Mouse (Mus musculus): ENCODE results near the gene Nsmce3. TPM values are rescaled to one million over a fixed set of nuclear protein-coding genes. Genes with fewer than 3 reads are reported as not detected.

Nsmce3 gene
- total RNA-seq, 2 experiments from 2014 or later, result 19.0 to 19.6 TPM

DNA sequence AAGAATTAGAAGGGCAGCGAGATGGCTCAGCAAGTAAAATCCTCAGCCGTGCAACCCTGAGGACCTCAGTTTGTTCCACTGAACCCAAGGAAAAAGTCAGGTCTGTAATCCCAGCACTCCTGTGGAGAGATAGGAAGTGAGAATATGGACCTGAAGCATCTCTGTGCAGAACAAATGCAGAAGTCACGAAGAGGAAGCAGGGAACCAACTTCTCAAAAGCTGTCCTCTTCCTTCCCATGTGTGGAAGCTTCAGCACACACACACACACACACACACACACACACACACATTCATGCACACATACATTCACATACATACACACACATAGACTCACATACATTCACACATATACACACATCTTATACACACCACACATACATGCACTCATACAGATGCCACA is 9.3 kb downstream of the Nsmce3 start:
- no peak for DNase-seq (ENCODE audit: low spot score in 2 of 2)

DNA sequence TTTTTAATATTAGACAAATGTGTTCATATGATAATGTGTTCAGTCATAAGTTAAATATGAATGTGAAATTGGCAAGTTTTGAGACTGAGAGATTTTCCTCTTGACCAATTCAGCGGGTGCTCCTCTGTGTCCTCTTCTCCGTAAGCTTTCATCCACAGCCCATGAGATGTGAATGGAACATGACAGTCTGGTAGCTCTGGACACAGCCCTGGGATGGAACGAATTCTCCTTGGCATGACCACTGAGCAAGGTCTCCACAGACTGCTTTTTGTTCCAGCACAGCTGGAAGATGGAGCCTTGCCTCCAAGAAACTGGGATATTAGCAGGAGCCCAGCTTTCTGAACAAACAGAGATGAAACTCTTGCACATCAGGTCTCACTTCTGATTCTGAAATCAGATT is 9.8 kb downstream of the Nsmce3 start:
- no peak for DNase-seq (ENCODE audit: low spot score in 2 of 2)

DNA sequence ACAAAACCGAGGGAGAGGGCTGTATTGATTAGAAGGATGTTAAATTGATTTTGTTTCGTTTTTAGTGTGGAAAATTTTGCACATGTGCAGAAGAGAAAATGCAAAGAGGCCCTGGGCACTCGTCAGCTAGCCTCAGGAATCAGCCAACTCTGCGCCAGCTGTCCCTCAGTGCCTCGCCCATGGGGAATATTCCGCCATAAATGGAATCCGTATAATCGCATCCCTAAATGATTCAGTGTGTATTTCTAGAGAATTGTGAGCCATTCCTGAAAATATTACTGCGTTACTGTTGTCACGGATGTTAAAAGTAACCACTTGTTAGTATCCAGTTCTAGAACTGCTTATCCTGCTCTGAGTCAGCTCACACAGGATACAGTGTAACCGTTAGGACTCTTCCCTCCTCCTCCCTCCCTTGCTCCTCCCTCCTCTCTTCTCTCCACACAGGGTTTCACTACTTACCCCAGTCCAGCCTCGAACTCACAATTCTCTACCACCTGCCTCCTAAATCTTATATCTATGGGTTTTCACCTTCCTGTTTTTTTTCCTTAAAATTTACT is 16.2 kb downstream of the Nsmce3 start:
- no peak for DNase-seq (ENCODE audit: low spot score in 2 of 2)

DNA sequence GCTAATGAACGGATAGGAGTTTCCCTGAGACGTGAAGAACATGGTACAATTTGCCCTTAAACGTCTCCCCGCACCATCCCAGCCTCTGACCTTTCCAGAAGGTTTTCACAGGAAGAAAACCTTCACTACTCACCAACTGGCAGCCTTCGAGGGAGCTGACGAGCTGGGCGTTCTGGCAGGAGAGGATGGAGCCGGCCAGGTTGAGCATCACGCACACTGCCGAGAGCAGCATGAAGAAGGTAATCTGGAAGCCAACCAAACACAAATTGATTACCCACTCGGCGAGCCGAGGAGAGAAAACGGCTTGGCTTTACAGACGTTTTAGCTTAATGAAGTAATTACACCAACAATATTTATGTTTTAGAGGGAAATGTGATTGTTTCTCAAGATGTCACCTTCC is 16.8 kb downstream of the Nsmce3 start:
- DNase-seq (ENCODE audit: low spot score in 2 of 2), result no peak

DNA sequence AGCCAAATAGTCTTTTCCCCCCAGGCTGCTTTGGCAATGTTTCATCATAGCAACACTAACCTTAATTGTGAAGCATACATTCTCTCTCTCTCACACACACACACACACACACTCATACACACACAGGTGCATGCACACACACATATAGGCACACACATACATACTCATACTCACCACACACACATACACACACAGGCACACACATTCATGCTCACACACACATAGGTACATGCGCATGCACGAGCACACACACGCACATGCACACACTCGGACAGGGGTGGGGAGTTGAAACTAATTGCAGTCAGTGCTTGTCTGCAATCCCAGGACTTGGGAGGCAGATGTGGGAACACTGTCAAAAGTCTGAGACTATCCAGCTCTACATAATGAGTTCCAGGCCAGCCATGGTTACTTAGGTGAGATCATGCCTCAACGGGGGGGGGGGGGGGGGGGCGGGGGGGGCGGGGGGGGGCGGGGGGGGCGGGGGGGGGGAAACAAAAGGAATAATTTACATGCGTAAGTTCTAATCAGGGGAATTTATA is 17.3 kb downstream of the Nsmce3 start:
- no peak for DNase-seq (ENCODE audit: low spot score in 2 of 2)

DNA sequence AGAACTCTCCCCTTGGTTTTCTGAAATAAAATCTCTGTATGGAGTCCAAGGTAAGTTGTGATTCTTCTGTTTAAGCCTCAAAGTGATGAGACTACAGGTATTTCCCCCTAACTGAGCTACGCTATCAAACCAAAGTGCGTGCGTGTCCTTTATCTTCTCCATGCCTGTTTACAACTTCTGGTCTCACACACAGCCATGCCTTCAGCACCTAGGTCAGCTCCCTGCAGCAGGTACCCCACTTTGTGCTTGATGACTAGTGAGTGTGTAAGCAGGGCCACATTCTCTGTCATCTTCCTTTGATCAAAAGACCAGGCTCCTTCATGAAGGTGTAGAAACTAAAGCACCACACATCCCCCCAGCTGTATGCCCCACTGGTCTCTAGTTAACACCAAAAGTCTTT is 22.0 kb downstream of the Nsmce3 start:
- no peak for DNase-seq (ENCODE audit: low spot score in 2 of 2)

DNA sequence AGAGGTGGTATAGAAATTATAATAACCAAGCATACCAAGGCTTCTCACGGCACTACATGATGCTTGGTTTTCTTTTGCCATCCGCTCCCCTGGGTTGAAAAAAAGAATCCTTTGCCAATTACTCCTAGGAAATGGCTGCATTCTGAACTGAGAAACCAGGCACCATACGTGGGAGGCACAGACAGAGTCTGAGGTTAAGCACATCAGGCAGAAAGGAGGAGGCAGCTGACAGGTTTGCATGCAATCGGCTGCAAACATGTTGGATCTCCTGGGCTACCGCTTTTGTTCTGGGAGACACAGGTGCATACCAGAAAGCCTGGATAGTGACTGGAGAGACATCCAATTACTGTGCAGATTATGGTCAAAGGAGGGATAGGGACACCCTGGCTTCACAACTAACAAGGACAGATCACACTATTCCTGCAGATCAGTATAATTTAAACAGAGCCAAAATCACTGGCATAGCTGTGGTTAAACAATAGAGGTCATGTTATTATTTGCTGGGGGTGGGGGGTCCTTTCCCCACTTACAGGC is 25.4 kb downstream of the Nsmce3 start:
- DNase-seq (ENCODE audit: low spot score in 2 of 2), result no peak

DNA sequence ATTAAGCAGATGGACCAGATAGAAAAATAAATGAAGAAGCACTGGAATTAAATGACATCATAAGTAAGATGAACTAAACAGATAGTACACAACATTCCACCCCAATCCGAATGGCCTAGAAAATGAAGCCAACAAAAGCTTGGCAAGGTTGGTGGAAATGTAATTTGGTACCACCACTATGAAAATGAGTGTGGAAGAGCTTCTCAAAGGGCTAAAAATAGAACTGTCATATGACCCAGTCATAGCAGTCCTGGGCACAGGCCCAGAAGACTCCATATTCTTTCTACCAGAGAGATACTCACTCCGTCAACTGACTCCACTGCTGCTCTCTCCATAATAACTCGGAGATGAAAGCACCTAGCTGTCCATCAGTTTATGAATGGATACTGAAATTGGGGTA is 26.7 kb downstream of the Nsmce3 start:
- DNase-seq (ENCODE audit: low spot score in 2 of 2), result no peak

DNA sequence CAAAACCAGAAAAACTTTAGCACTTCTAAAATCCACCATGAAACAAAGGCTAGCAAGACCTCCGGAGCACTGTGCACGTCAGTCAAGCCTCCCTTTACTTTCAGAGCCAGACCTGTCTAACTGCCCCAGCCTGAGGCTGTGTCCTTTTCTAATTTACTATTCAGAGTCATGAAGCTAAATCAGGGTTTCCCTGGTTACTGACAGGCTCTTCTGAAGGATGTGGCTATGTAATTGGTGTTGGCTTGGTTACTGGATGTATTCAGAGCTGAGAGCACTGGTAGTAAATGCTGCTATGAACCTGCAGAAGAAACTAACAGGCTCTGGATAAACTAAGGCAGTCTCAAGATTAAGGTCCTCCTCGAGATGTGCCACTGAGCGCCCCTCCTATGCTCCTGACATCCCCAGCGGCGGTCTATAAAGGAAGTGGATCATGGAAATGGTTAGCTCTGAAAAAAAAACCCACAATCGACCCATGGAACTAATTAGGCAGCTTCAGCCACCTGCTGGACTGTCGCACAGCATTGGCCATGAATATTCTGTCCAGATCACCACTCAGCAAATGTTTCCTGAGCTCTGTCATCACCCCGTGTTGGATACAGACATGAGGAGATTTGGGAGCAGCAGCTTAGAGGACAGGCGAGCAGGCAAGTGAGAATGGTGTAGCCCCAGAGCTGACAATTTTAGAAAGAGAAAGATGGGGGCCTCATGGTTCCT is 31.7 kb downstream of the Nsmce3 start:
- peak in 1 of 2 experiments; percentile 25 for DNase-seq (ENCODE audit: low spot score in 2 of 2)

DNA sequence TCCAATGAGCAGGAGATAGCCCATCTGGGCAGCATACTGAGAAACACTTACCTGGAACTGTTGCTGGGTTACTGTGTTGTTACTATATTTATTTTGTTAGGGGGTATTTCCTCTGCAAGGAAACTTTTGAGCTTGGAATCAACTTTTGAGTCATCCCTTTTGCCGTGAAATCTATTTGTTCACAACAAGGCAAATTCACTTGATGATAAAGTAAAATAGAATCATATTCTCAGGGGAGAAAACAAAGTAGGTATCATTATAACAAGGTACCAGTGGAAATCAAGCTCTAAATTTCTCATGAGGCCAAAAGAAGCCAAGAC is 32.3 kb downstream of the Nsmce3 start:
- no peak for DNase-seq (ENCODE audit: low spot score in 2 of 2)

DNA sequence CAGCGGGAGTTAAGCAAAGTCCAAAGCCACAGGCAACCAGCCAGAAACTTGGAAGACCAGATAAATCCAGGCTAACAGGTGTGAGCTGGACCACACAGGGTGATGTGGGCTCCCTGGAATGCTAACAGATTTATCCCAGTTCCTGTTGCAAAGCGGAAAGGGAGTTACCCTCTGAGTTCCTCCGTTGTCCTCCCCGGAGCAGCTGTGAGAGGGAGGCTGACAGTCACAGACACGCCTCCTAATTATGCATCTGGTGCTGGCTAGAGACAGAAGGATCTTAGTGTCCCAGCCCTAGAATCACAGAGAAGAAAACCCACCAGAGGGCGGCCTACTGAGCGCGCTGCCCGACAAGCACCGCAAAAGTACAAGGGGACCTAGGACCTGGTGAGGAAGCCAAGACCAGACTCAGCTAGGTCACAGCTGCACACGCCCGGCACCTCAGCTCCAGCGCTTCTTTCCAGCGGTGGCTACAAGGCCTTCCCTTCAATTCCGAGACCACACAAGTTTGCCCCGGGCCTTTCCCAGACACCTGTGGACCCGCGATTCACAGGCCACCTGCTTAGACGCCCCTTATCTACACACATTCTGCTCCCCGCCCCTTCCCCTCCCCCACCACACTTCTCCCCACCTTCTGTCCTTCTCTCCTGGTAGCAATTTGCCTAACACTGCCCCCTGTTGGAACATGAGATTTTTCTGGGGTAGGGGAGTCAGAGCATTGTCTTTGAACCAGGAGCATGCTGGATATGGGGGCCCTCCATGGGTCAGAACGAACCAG is 32.8 kb downstream of the Nsmce3 start:
- DNase-seq (ENCODE audit: low spot score in 2 of 2), result peak; percentile 64 to 65

DNA sequence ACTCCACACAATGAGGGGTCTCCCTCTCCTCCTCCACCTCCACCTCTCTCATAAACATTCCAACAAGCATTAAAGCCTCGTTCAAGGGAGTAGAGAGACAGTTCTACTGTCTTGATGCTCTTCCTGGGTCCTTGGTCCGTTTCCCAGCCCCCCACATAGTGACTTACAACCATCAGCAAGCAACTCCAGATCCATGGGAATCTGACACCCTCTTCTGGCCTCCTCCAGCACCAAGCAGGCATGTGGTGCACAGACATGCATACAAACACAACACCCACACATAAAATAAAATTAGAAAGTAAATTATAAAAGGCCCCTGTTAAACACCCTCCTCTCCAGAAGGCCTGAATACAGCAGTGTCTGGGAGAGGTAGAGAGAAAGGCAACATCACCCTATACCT is 33.5 kb downstream of the Nsmce3 start:
- no peak for DNase-seq (ENCODE audit: low spot score in 2 of 2)

DNA sequence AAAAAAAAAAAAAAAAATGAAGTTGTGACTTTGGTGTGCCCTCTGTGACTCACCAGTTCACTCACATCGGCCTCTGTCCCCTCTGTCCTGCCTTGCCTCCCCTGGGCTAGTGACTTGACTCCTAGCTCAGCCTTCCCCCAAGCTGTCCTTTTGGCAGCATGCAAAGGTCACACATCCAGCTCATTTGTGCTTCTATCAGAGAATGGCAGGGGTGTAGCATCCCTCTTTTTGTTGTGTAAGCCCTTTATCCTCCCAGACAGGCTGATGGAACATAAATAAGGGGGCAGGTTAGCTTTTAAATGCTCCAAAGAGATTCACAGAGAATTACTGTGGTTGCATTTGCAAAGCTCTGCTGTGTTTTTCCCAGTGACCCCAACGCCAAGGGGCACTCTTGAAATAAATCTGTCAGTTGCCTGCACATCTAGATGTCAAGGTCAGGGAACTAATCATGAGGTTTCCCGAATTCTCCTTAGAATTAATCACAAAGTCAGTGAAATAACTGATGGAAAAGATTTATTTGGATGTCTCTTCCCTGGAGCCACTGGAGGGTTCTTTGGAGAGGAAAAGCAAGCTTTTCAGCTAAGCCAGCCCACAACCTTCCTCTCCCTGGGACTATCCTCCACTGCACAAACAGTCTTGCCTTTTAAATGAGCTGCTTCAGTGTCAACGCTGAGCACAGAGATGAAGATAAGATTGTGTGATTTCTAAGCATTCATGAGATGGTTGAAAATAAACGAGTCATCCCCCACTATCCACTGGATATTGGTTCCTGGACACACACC is 42.4 kb downstream of the Nsmce3 start:
- no peak for DNase-seq (ENCODE audit: low spot score in 2 of 2)

DNA sequence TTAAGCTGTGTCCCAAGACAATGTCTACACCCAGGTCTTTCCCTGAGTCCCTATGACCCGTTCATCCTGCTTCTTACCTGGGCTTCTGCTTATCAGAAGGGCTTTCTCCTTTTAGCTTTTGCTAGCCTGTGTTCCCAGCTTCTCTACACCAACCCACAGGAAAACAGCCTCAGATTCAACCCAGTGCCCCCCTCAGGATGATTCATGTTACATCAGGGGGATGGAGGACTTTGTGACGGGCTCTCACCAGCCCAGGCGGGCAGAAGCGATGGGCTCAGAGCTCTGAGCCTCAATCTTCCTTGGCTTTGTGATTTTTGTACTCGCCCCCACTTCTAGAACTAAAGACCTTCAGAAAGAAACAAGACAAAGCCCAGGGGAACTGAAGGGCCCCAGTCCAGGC is 51.7 kb downstream of the Nsmce3 start:
- no peak for DNase-seq (ENCODE audit: low spot score in 2 of 2)

DNA sequence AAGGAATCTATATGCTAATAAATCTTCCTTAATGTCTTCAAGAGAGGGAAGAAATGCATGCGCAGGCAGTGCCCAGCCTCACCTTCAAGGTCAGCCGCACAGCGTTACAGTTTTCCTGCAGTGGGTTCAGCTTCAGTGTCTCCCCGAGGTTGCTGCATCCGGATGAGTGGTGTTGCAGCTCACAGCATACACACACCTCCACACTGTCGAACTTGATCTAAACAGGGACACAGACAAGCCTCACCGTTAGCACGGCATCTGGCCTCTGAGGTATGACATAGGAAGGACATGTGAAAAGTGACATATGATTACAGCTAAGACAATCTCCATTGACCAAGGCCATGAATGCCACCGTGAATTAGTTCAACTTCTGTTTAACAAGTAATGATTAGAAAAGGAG is 53.1 kb downstream of the Nsmce3 start:
- no peak for DNase-seq (ENCODE audit: low spot score in 2 of 2)

Data from layer of hippocampus, postnatal 10 days (tissue).